Mouse (Mus musculus) embryonic facial prominence, embryonic 12.5 days (tissue): ENCODE measurements around the gene Mypop. TPM values are rescaled to one million over a fixed set of nuclear protein-coding genes. Genes with fewer than 3 reads are reported as not detected.

Experiments used
- ATAC-seq: fragments of 200-750 bp; cut with Nextera tagmentation; 2 replicates; pipeline ENCODE4 v1.8.0; 2017; ENCODE audit not compliant: insufficient number of reproducible peaks, insufficient read depth, low FRiP score, low TSS enrichment
- H3K27ac ChIP-seq: fragments of 300-500 bp; sonication (generic); 2 replicates; pipeline ENCODE4 v1.5.1; 2016; ENCODE audit warnings: mild to moderate bottlenecking
- H3K27me3 ChIP-seq: fragments of 300-500 bp; sonication (generic); 2 replicates; pipeline ENCODE4 v1.6.1; 2016; ENCODE audit warnings: mild to moderate bottlenecking, moderate library complexity
- H3K36me3 ChIP-seq: fragments of 300-500 bp; sonication (generic); 2 replicates; pipeline ENCODE4 v1.6.1; 2016; ENCODE audit warnings: mild to moderate bottlenecking
- H3K4me1 ChIP-seq: fragments of 300-500 bp; sonication (generic); 2 replicates; pipeline ENCODE4 v1.6.1; 2016
- H3K4me2 ChIP-seq: fragments of 300-500 bp; sonication (generic); replicated peaks from 2 replicates; pipeline ENCODE4 v1.6.1; 2016; ENCODE audit warnings: mild to moderate bottlenecking, moderate library complexity
- H3K4me3 ChIP-seq: fragments of 300-500 bp; sonication (generic); 2 replicates; pipeline ENCODE4 v1.5.1; 2016; ENCODE audit warnings: mild to moderate bottlenecking
- H3K9ac ChIP-seq: fragments of 300-500 bp; sonication (generic); 2 replicates; pipeline ENCODE4 v1.6.1; 2016; ENCODE audit warnings: mild to moderate bottlenecking, moderate library complexity
- H3K9me3 ChIP-seq: fragments of 300-500 bp; sonication (generic); 2 replicates; pipeline ENCODE4 v1.6.1; 2016; ENCODE audit warnings: mild to moderate bottlenecking, moderate library complexity
- WGBS: fragments of 180-500 bp; shearing (Covaris S2); methylation state at CpG from one replicate; pipeline ENCODE4 v1.1.7; 2016; 5-methylcytosine and 5-hydroxymethylcytosine counted together
- polyA plus RNA-seq: library from polyadenylated mRNA; unstranded; fragments of >200 nt; fragmentation: Nextera tagmentation; extraction: Ambion mirVana; gene quantifications from 2 replicates; pipeline ENCODE4 v1.2.1, GENCODE M21; 2016

Gene Mypop
- polyA plus RNA-seq, 1 experiment from 2014 or later, result 7.7 TPM

DNA sequence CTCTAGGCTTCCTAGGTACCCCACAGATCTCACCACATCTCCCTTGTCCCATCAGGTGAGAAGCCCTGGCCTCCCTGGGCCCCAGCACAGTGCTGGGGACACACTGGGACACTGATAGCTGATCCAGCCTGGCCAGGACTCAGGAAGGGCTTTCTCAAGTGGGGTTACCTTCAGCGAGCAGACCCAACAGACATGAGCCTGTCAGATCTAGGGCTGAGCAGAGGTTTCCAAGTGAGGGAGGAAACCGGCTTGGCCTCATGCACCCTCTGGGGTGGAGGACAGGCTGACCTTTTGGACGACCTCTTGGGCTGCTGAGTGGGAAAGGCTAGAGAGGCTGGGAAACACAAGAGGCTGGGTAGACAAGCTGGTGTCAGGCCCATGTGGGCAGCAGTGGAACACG lies 60.1 kb downstream of the Mypop start:
- Histone ChIP-seq H3K9ac (no peak overlapping the region), H3K4me1 (peaks cover 9% of the 10 kb centered on the region), H3K9me3 (no peaks in the 10 kb centered on the region), H3K27me3 (no peaks in the 10 kb centered on the region), H3K4me2 (no peak overlapping the region), H3K36me3 (peaks cover 75% of the 10 kb centered on the region), H3K27ac (no peak overlapping the region), H3K4me3 (no peak overlapping the region)
- ATAC-seq, result no peak
- WGBS, result 68% methylated on average over 4 of the region's 4 CpGs

Other genes starting within 250 kb of the Mypop start
- gene Psg19, start 192.7 kb upstream of the Mypop start, polyA plus RNA-seq, result not detected in 2 replicates
- not detected in 2 replicates for gene Psg17, start 169.6 kb upstream of the Mypop start, polyA plus RNA-seq
- 0.12 and 0.28 TPM in 2 replicates for gene Mill2, start 151.3 kb upstream of the Mypop start, polyA plus RNA-seq
- 1.1 and 2.0 TPM in 2 replicates for gene Pglyrp1, start 119.9 kb upstream of the Mypop start, polyA plus RNA-seq
- gene Ccdc61, start 80.8 kb upstream of the Mypop start, polyA plus RNA-seq, result 39.7 and 41.0 TPM in 2 replicates
- gene Nova2, start 65.4 kb upstream of the Mypop start, polyA plus RNA-seq, result 1.1 TPM in 2 replicates
- gene Nanos2, start 3.8 kb upstream of the Mypop start, polyA plus RNA-seq, result not detected in 2 replicates
- gene Irf2bp1, start 12.8 kb downstream of the Mypop start, polyA plus RNA-seq, result 47.1 and 48.6 TPM in 2 replicates
- gene Foxa3, start 32.3 kb downstream of the Mypop start, polyA plus RNA-seq, result 0.13 and 0.18 TPM in 2 replicates
- 51.8 and 56.5 TPM in 2 replicates for gene Sympk, start 33.1 kb downstream of the Mypop start, polyA plus RNA-seq
- not detected in 2 replicates for gene Rsph6a, start 63.4 kb downstream of the Mypop start, polyA plus RNA-seq
- 18.8 and 23.1 TPM in 2 replicates for gene Dmwd, start 85.0 kb downstream of the Mypop start, polyA plus RNA-seq
- gene Dmpk, start 92.6 kb downstream of the Mypop start, polyA plus RNA-seq, result 17.5 and 19.1 TPM in 2 replicates
- gene Six5, start 103.3 kb downstream of the Mypop start, polyA plus RNA-seq, result 16.6 and 16.9 TPM in 2 replicates
- gene Gm4969, start 127.1 kb downstream of the Mypop start, polyA plus RNA-seq, result 3.6 and 3.8 TPM in 2 replicates
- 19.8 and 21.6 TPM in 2 replicates for gene Fbxo46, start 128.6 kb downstream of the Mypop start, polyA plus RNA-seq
- 16.7 and 17.4 TPM in 2 replicates for gene Qpctl, start 158.0 kb downstream of the Mypop start, polyA plus RNA-seq
- gene Snrpd2, start 158.5 kb downstream of the Mypop start, polyA plus RNA-seq, result 149 and 166 TPM in 2 replicates
- 0.54 and 0.84 TPM in 2 replicates for gene Gipr, start 174.9 kb downstream of the Mypop start, polyA plus RNA-seq
- gene Eml2, start 185.2 kb downstream of the Mypop start, polyA plus RNA-seq, result 4.5 and 4.9 TPM in 2 replicates
- gene Gpr4, start 221.3 kb downstream of the Mypop start, polyA plus RNA-seq, result 1.4 and 1.7 TPM in 2 replicates
- 38.2 and 40.1 TPM in 2 replicates for gene Opa3, start 237.1 kb downstream of the Mypop start, polyA plus RNA-seq